ENCODE assay signal across 31 mouse cellular contexts in genomic region chr16:38372876-38373275, GRCm38 (mm10). TPM values are rescaled to one million over a fixed set of nuclear protein-coding genes. Genes with fewer than 3 reads are reported as not detected.
DNase-seq lines count a peak whose midpoint lies in the region; ATAC-seq lines count a peak whose summit lies in the region.
"Had no signal": no experiment of that assay in that cellular context is flagged by ENCODE, and none has a peak within 500 bp of the region (broad histone marks: within the 10 kb centered on the region; RNA-seq: fewer than 3 reads in every experiment).

No protein-coding gene starts in this region.

- peaks cover 90% of the 10 kb centered on the region for H3K36me3 ChIP-seq in heart, embryonic 12.5 days
- peaks cover 8% of the 10 kb centered on the region for H3K36me3 ChIP-seq in megakaryocyte, embryonic 14.5 days (replicated peaks; ENCODE audit: low read length)
- H3K36me3 ChIP-seq in liver, embryonic 13.5 days = peaks cover 12% of the 10 kb centered on the region
- H3K36me3 ChIP-seq: embryonic facial prominence, embryonic 13.5 days; forebrain, embryonic 15.5 days; limb, embryonic 10.5 days; stomach, embryonic 15.5 days had no signal

- DNase-seq in heart, postnatal 36 days = no peak
- no peak for DNase-seq in liver, embryonic 13.5 days
- no peak for DNase-seq in testis, postnatal 14 days (ENCODE audit: low spot score)
- DNase-seq: adrenal gland, postnatal 14 days; cerebellum, adult 8-10 months; cerebellum, postnatal 36 days; embryo, embryonic 11 days; gastrocnemius, postnatal 25 days; kidney, adult 9 months; kidney, postnatal 14 days; thymus, adult 18-20 months; thymus, postnatal 36 days had no signal

- no peaks in the 10 kb centered on the region for H3K9me3 ChIP-seq in heart, embryonic 12.5 days (replicated peaks)
- no peaks in the 10 kb centered on the region for H3K9me3 ChIP-seq in megakaryocyte, embryonic 14.5 days
- no peaks in the 10 kb centered on the region for H3K9me3 ChIP-seq in liver, embryonic 13.5 days (replicated peaks)
- H3K9me3 ChIP-seq: embryonic facial prominence, embryonic 13.5 days; forebrain, embryonic 15.5 days; limb, embryonic 10.5 days; stomach, embryonic 15.5 days had no signal

- H3K27ac ChIP-seq in heart, embryonic 12.5 days (ENCODE audit: poor library complexity, severe bottlenecking) = no peak overlapping the region
- H3K27ac ChIP-seq in liver, embryonic 13.5 days = peak overlapping the region; percentile 97
- H3K27ac ChIP-seq: embryonic facial prominence, embryonic 13.5 days; forebrain, embryonic 15.5 days; hindbrain, embryonic 14.5 days; limb, embryonic 10.5 days; macrophage; stomach, embryonic 15.5 days had no signal

- H3K27me3 ChIP-seq in heart, embryonic 12.5 days (replicated peaks) = no peaks in the 10 kb centered on the region
- H3K27me3 ChIP-seq in megakaryocyte, embryonic 14.5 days (replicated peaks) = no peaks in the 10 kb centered on the region
- H3K27me3 ChIP-seq in liver, embryonic 13.5 days = no peaks in the 10 kb centered on the region
- H3K27me3 ChIP-seq: embryonic facial prominence, embryonic 13.5 days; forebrain, embryonic 15.5 days; stomach, embryonic 15.5 days had no signal

- peaks cover 82% of the 10 kb centered on the region for H3K4me1 ChIP-seq in heart, embryonic 12.5 days (replicated peaks)
- peaks cover 97% of the 10 kb centered on the region for H3K4me1 ChIP-seq in megakaryocyte, embryonic 14.5 days
- peaks cover 92% of the 10 kb centered on the region for H3K4me1 ChIP-seq in liver, embryonic 13.5 days (replicated peaks)

- no peak overlapping the region for H3K4me3 ChIP-seq in heart, embryonic 12.5 days
- H3K4me3 ChIP-seq in megakaryocyte, embryonic 14.5 days (replicated peaks) = peak overlapping the region; percentile 14
- peak overlapping the region; percentile 68 for H3K4me3 ChIP-seq in liver, embryonic 13.5 days (replicated peaks)
- H3K4me3 ChIP-seq: embryonic facial prominence, embryonic 13.5 days; forebrain, embryonic 15.5 days; limb, embryonic 10.5 days; stomach, embryonic 15.5 days had no signal

- WGBS in heart, embryonic 12.5 days = 68% methylated on average over 4 of the region's 4 CpGs
- WGBS in liver, embryonic 13.5 days (ENCODE audit: insufficient replicate concordance) = 57% methylated on average over 4 of the region's 4 CpGs

- peak overlapping the region; percentile 37 for H3K4me2 ChIP-seq in heart, embryonic 12.5 days
- H3K4me2 ChIP-seq in liver, embryonic 13.5 days = peak overlapping the region; percentile 67
- H3K4me2 ChIP-seq: embryonic facial prominence, embryonic 13.5 days; forebrain, embryonic 15.5 days; hindbrain, embryonic 14.5 days; midbrain, embryonic 11.5 days; stomach, embryonic 15.5 days had no signal

- no peak overlapping the region for H3K9ac ChIP-seq in heart, embryonic 12.5 days
- H3K9ac ChIP-seq in liver, embryonic 13.5 days = peak overlapping the region; percentile 84
- H3K9ac ChIP-seq: embryonic facial prominence, embryonic 13.5 days; forebrain, embryonic 15.5 days; hindbrain, embryonic 14.5 days; stomach, embryonic 15.5 days had no signal

- intact Hi-C loops in heart, postnatal 36 days (cut with DNase I) = no loop called here

- no peak for ATAC-seq in heart, embryonic 12.5 days (ENCODE audit: insufficient number of reproducible peaks, low FRiP score)
- ATAC-seq in megakaryocyte, adult 5-6 weeks (ENCODE audit: poor library complexity, severe bottlenecking) = no peak
- ATAC-seq in liver, embryonic 13.5 days (ENCODE audit: low read depth) = no peak
- ATAC-seq in inflammation-experienced regulatory T-cells, adult 6 months = no peak
- ATAC-seq: forebrain, embryonic 15.5 days; intestine, embryonic 16.5 days; lung, postnatal 0 days had no signal

RNA-seq across cellular contexts. Expression of gene Popdc2, which starts 10.9 kb away (rescaled TPM):
- polyA plus RNA-seq in heart, embryonic 12.5 days (2016; fragmentation: Nextera tagmentation; extraction: Ambion mirVana) = 308 and 330 TPM in 2 replicates
- total RNA-seq in heart, postnatal 36 days (2021) = 100 to 1,000 TPM; 442 to 516 TPM
- polyA plus RNA-seq in megakaryocyte, embryonic 14.5 days (2012; ENCODE audit: insufficient read depth, low replicate concordance) = 2.8 and 5.0 TPM in 2 replicates
- total RNA-seq in megakaryocyte, adult 5-6 weeks (2015) = 0.38 and 3.9 TPM in 2 replicates
- 1.8 TPM in 1 of 2 replicates, not detected in the other for total RNA-seq in megakaryocyte, adult 5-6 weeks (2017)
- 22.3 and 24.2 TPM in 2 replicates for polyA plus RNA-seq in liver, embryonic 13.5 days (2015; fragmentation: Nextera tagmentation; extraction: Ambion mirVana)
- polyA plus RNA-seq in inflammation-experienced regulatory T-cells, adult 6 months (2017; shearing (Covaris generic)) = 10 to 100 TPM in 1 of 3 experiments, 1 to 10 TPM in 1, under 1 TPM in 1; 0.95 to 10.3 (median 2.3) TPM
- polyA plus RNA-seq: macrophage had no signal

RNA-seq across cellular contexts. Expression of gene Gm21987, which starts 26.0 kb away (rescaled TPM):
- 2.5 and 3.8 TPM in 2 replicates for polyA plus RNA-seq in heart, embryonic 12.5 days (2016; fragmentation: Nextera tagmentation; extraction: Ambion mirVana)
- total RNA-seq in heart, postnatal 36 days (2021) = not detected
- polyA plus RNA-seq in megakaryocyte, embryonic 14.5 days (2012; ENCODE audit: insufficient read depth, low replicate concordance) = 272 and 1,896 TPM in 2 replicates
- total RNA-seq in megakaryocyte, adult 5-6 weeks (2015) = not detected in 2 replicates
- total RNA-seq in megakaryocyte, adult 5-6 weeks (2017) = not detected in 2 replicates
- polyA plus RNA-seq in liver, embryonic 13.5 days (2015; fragmentation: Nextera tagmentation; extraction: Ambion mirVana) = not detected in 2 replicates
- not detected for polyA plus RNA-seq in inflammation-experienced regulatory T-cells, adult 6 months (2017; shearing (Covaris generic))
- total RNA-seq: adrenal gland, postnatal 14 days; gastrocnemius, postnatal 25 days; layer of hippocampus, adult 18-20 months; liver, adult 2 months; midbrain, postnatal 0 days had no signal
- polyA plus RNA-seq: brain, embryonic 14.5 days; C2C12; embryonic facial prominence, embryonic 13.5 days; forebrain, embryonic 15.5 days; hindbrain, embryonic 14.5 days; limb, embryonic 10.5 days; liver, adult 2 months; lung, postnatal 0 days; macrophage; midbrain, embryonic 11.5 days; midbrain, postnatal 0 days; neural tube, embryonic 14.5 days; stomach, embryonic 15.5 days had no signal

RNA-seq across cellular contexts. Expression of gene Cox17, which starts 26.1 kb away (rescaled TPM):
- polyA plus RNA-seq in heart, embryonic 12.5 days (2016; fragmentation: Nextera tagmentation; extraction: Ambion mirVana) = 301 and 307 TPM in 2 replicates
- total RNA-seq in heart, postnatal 36 days (2021) = 100 to 1,000 TPM; 313 to 334 TPM
- polyA plus RNA-seq in megakaryocyte, embryonic 14.5 days (2012; ENCODE audit: insufficient read depth, low replicate concordance) = 25.9 and 292 TPM in 2 replicates
- 89.3 and 106 TPM in 2 replicates for total RNA-seq in megakaryocyte, adult 5-6 weeks (2015)
- total RNA-seq in megakaryocyte, adult 5-6 weeks (2017) = 210 and 268 TPM in 2 replicates
- polyA plus RNA-seq in liver, embryonic 13.5 days (2015; fragmentation: Nextera tagmentation; extraction: Ambion mirVana) = 331 and 350 TPM in 2 replicates
- 100 to 1,000 TPM; 213 to 395 (median 300) TPM for polyA plus RNA-seq in inflammation-experienced regulatory T-cells, adult 6 months (2017; shearing (Covaris generic))

RNA-seq across cellular contexts. Expression of gene Maats1, which starts 30.9 kb away (rescaled TPM):
- 0.09 TPM in 1 of 2 replicates, not detected in the other for polyA plus RNA-seq in heart, embryonic 12.5 days (2016; fragmentation: Nextera tagmentation; extraction: Ambion mirVana)
- not detected for total RNA-seq in heart, postnatal 36 days (2021)
- not detected in 2 replicates for polyA plus RNA-seq in megakaryocyte, embryonic 14.5 days (2012; ENCODE audit: insufficient read depth, low replicate concordance)
- total RNA-seq in megakaryocyte, adult 5-6 weeks (2015) = not detected in 2 replicates
- not detected in 2 replicates for total RNA-seq in megakaryocyte, adult 5-6 weeks (2017)
- polyA plus RNA-seq in liver, embryonic 13.5 days (2015; fragmentation: Nextera tagmentation; extraction: Ambion mirVana) = 0.05 TPM in 1 of 2 replicates, not detected in the other
- under 1 TPM in 1 of 3 experiments, not detected in 2; 0.19 TPM for polyA plus RNA-seq in inflammation-experienced regulatory T-cells, adult 6 months (2017; shearing (Covaris generic))
- total RNA-seq: gastrocnemius, postnatal 25 days; liver, adult 2 months had no signal
- polyA plus RNA-seq: limb, embryonic 10.5 days; liver, adult 2 months; macrophage had no signal

Comparison
In these comparisons a context has a peak if more than half of its experiments do, and no peak if none do; other contexts are left out.
1. RNA of gene Popdc2, which starts 10.9 kb away (polyA plus RNA-seq): 308 to 330 TPM in heart, embryonic 12.5 days; 22.3 to 24.2 TPM in liver, embryonic 13.5 days, 2.8 to 5.0 TPM in megakaryocyte, embryonic 14.5 days and 0.95 to 10.3 TPM in inflammation-experienced regulatory T-cells, adult 6 months; every median in the first group is over 10 times any median in the second.
2. RNA of gene Gm21987, which starts 26.0 kb away (polyA plus RNA-seq): 272 to 1,896 TPM in megakaryocyte, embryonic 14.5 days; 2.5 to 3.8 TPM in heart, embryonic 12.5 days, not detected in liver, embryonic 13.5 days and not detected in inflammation-experienced regulatory T-cells, adult 6 months; every median in the first group is over 10 times any median in the second.